Mouse (Mus musculus) kidney, postnatal 4 days (tissue): ENCODE measurements at regions not wholly inside any gene's neighbourhood (a gene's known extent, or its start where the extent isn't known, plus 50 kb on each side); places are given as distances from the start of the nearest gene placed in this dataset.

Experiments used
- DNase-seq, 2 experiments: peaks; one replicate each; pipeline ENCODE4 v3.0.0; 2021; ENCODE audit warnings: mixed read lengths in 2 of 2

GRCm38 (mm10) chr15:8903651-8904050 lies 64.1 kb upstream of the Ranbp3l start:
- no peak for DNase-seq

GRCm38 (mm10) chr15:8897487-8898158 lies 70.1 kb upstream of the Ranbp3l start:
- no peak for DNase-seq

GRCm38 (mm10) chr15:8896856-8897255 lies 70.9 kb upstream of the Ranbp3l start:
- no peak for DNase-seq

GRCm38 (mm10) chr15:8896391-8896790 lies 71.4 kb upstream of the Ranbp3l start:
- no peak for DNase-seq

- DNase-seq = no peak
Measured at GRCm38 (mm10) chr15:8885585-8885984, 82.2 kb upstream of the Ranbp3l start.

GRCm38 (mm10) chr15:8884608-8885467 lies 82.9 kb upstream of the Ranbp3l start:
- DNase-seq = peak; percentile 10 to 31

- no peak for DNase-seq
Measured at GRCm38 (mm10) chr15:8882880-8883539, 84.7 kb upstream of the Ranbp3l start.

- DNase-seq = no peak
Measured at GRCm38 (mm10) chr15:8874884-8875493, 92.8 kb upstream of the Ranbp3l start.

GRCm38 (mm10) chr15:8868021-8868420 lies 99.7 kb upstream of the Ranbp3l start:
- DNase-seq = no peak

- no peak for DNase-seq
Measured at GRCm38 (mm10) chr15:8867160-8867891, 100.4 kb upstream of the Ranbp3l start.

- no peak for DNase-seq
Measured at GRCm38 (mm10) chr15:8865089-8865933, 102.4 kb upstream of the Ranbp3l start.

GRCm38 (mm10) chr15:8856419-8857084 lies 111.2 kb upstream of the Ranbp3l start:
- no peak for DNase-seq

GRCm38 (mm10) chr15:8855511-8855910 lies 112.2 kb upstream of the Ranbp3l start:
- no peak for DNase-seq

- peak; percentile 16 to 38 for DNase-seq
Measured at GRCm38 (mm10) chr15:8854336-8854735, 113.4 kb upstream of the Ranbp3l start.

- DNase-seq = no peak
Measured at GRCm38 (mm10) chr15:8850996-8851395, 116.8 kb upstream of the Ranbp3l start.

- DNase-seq = no peak
Measured at GRCm38 (mm10) chr15:8849413-8849812, 118.3 kb upstream of the Ranbp3l start.

- DNase-seq = no peak
Measured at GRCm38 (mm10) chr15:8842129-8842528, 125.6 kb upstream of the Ranbp3l start.

GRCm38 (mm10) chr15:8839462-8839861 lies 128.3 kb upstream of the Ranbp3l start:
- no peak for DNase-seq

- no peak for DNase-seq
Measured at GRCm38 (mm10) chr15:8834151-8834550, 123.6 kb upstream of the Slc1a3 start.

GRCm38 (mm10) chr15:8832970-8833369 lies 122.4 kb upstream of the Slc1a3 start:
- peak in 1 of 2 experiments; percentile 7 for DNase-seq
